Mouse (Mus musculus) thymus, adult 2 months (tissue): Measurements from ENCODE around the gene Cpsf7. TPM values are rescaled to one million over a fixed set of nuclear protein-coding genes. Genes with fewer than 3 reads are reported as not detected.

Experiments used
- DNase-seq: peaks from one replicate; pipeline ENCODE4 v3.0.0; 2021
- H3K27ac ChIP-seq: fragments of 200-500 bp; 2 replicates; pipeline ENCODE4 v1.5.1; 2012; ENCODE audit warnings: low read length, control low read depth; ENCODE audit not compliant: control insufficient read depth, insufficient read depth
- H3K27me3 ChIP-seq: fragments of 200-500 bp; 2 replicates; pipeline ENCODE4 v1.6.1; 2012; ENCODE audit warnings: mild to moderate bottlenecking, low read length, moderate library complexity, mixed read lengths; ENCODE audit not compliant: control insufficient read depth, insufficient read depth
- H3K36me3 ChIP-seq: fragments of 200-500 bp; 2 replicates; pipeline ENCODE4 v1.6.1; 2012; ENCODE audit warnings: mild to moderate bottlenecking, low read length, moderate library complexity; ENCODE audit not compliant: control insufficient read depth, insufficient read depth
- H3K4me1 ChIP-seq: fragments of 200-500 bp; replicated peaks from 2 replicates; pipeline ENCODE4 v1.6.1; 2012; ENCODE audit warnings: low read length; ENCODE audit not compliant: control insufficient read depth, insufficient read depth
- H3K4me3 ChIP-seq: fragments of 200-500 bp; 2 replicates; pipeline ENCODE4 v1.5.1; 2012; ENCODE audit warnings: mild to moderate bottlenecking, low read length, control low read depth, moderate library complexity; ENCODE audit not compliant: control insufficient read depth, insufficient read depth
- CTCF ChIP-seq: fragments of 200-500 bp; IDR thresholded peaks from 2 replicates; pipeline ENCODE4 v1.5.1; 2012; ENCODE audit warnings: mild to moderate bottlenecking, control low read depth, low read length, moderate library complexity, borderline replicate concordance; ENCODE audit not compliant: control insufficient read depth, poor library complexity, insufficient read depth; ENCODE audit errors: extremely low read depth
- POLR2A ChIP-seq: fragments of 200-500 bp; IDR thresholded peaks from 2 replicates; pipeline ENCODE4 v1.6.1; 2012; ENCODE audit warnings: mild to moderate bottlenecking, low read length, control low read depth, moderate library complexity; ENCODE audit not compliant: control insufficient read depth, poor library complexity, insufficient read depth; ENCODE audit errors: extremely low read depth
- WGBS: fragments of 180-500 bp; shearing (Covaris S2); methylation state at CpG from one replicate; pipeline ENCODE4 v1.1.7; 2018; 5-methylcytosine and 5-hydroxymethylcytosine counted together
- polyA plus RNA-seq: library from polyadenylated mRNA; depleted of rRNA; stranded (reverse); fragments of >200 nt; gene quantifications from 2 replicates; pipeline ENCODE4 v1.2.3, GENCODE M21; 2012; rRNA removed

The Cpsf7 gene
- polyA plus RNA-seq: 106 and 113 TPM in 2 replicates

GRCm38 (mm10) chr19:10525106-10525901 lies at the start of gene Cpsf7:
Cpsf7 (plus strand) TSS chr19:10525266.
- no peaks in the 10 kb centered on the region; the same call in 1 of the 2 replicates for H3K4me1 ChIP-seq
- peak; percentile 39; the same call in 1 of the 2 replicates for TF ChIP-seq CTCF
- TF ChIP-seq POLR2A: 0 out of 2 replicates have a peak, but pooled peaks have one; percentile 58
- peak; percentile 87 for DNase-seq
- peak within 1 kb of the TSS; percentile 79 for H3K27ac ChIP-seq
- under 1% methylated on average over 93 of the region's 93 CpGs for WGBS
- H3K4me3 ChIP-seq: peak within 1 kb of the TSS; percentile 96
- H3K36me3 ChIP-seq: peaks cover 5% of the 10 kb centered on the region
- H3K27me3 ChIP-seq: no peaks in the 10 kb centered on the region

GRCm38 (mm10) chr19:10479541-10479940 lies 45.5 kb upstream of the Cpsf7 start:
- Histone ChIP-seq H3K36me3 (no peaks in the 10 kb centered on the region), H3K4me1 (no peaks in the 10 kb centered on the region), H3K27me3 (no peaks in the 10 kb centered on the region), H3K27ac (no peak overlapping the region), H3K4me3 (no peak overlapping the region)
- DNase-seq: no peak
- TF ChIP-seq POLR2A (no peak), CTCF (no peak)
- WGBS: 56% methylated on average over 4 of the region's 4 CpGs

- Histone ChIP-seq H3K27ac (no peak within 1 kb of the TSS), H3K36me3 (no peaks in the 10 kb centered on the region), H3K27me3 (no peaks in the 10 kb centered on the region), H3K4me3 (no peak within 1 kb of the TSS), H3K4me1 (no peaks in the 10 kb centered on the region)
- WGBS: 62% methylated on average over 6 of the region's 6 CpGs
- no peak for TF ChIP-seq CTCF
- no peak for TF ChIP-seq POLR2A
- no peak for DNase-seq
Observed at GRCm38 (mm10) chr19:10482703-10483102, 42.4 kb upstream of the Cpsf7 start, which contains the start of gene Ppp1r32. Ppp1r32 (minus strand) TSS chr19:10482928.

GRCm38 (mm10) chr19:10486264-10486738 lies 38.8 kb upstream of the Cpsf7 start:
- TF ChIP-seq CTCF (peak; percentile 58; the same call in 1 of the 2 replicates), POLR2A (no peak)
- H3K4me3 ChIP-seq: no peak overlapping the region
- H3K36me3 ChIP-seq: no peaks in the 10 kb centered on the region
- no peaks in the 10 kb centered on the region for H3K4me1 ChIP-seq
- DNase-seq: peak; percentile 46
- no peak overlapping the region for H3K27ac ChIP-seq
- 31% methylated on average over 9 of the region's 9 CpGs for WGBS
- no peaks in the 10 kb centered on the region for H3K27me3 ChIP-seq

- Histone ChIP-seq H3K4me1 (no peaks in the 10 kb centered on the region), H3K27me3 (no peaks in the 10 kb centered on the region), H3K36me3 (peaks cover 10% of the 10 kb centered on the region), H3K27ac (no peak overlapping the region), H3K4me3 (no peak overlapping the region)
- no peak for TF ChIP-seq POLR2A
- no peak for TF ChIP-seq CTCF
- whole genome bisulfite sequencing: 97% methylated on average over 1 of the region's 1 CpGs
- DNase-seq: no peak
Observed at GRCm38 (mm10) chr19:10495670-10496069, 29.4 kb upstream of the Cpsf7 start.

- WGBS: 92% methylated on average over 2 of the region's 2 CpGs
- H3K4me1 ChIP-seq: no peaks in the 10 kb centered on the region
- H3K36me3 ChIP-seq: peaks cover 23% of the 10 kb centered on the region
Observed at GRCm38 (mm10) chr19:10496976-10497375, 28.1 kb upstream of the Cpsf7 start.

More at GRCm38 (mm10) chr19:10496976-10497375, 28.1 kb upstream of the Cpsf7 start:
- Histone ChIP-seq H3K4me3 (no peak overlapping the region), H3K27ac (no peak overlapping the region), H3K27me3 (no peaks in the 10 kb centered on the region)
- no peak for TF ChIP-seq POLR2A
- no peak for TF ChIP-seq CTCF
- no peak for DNase-seq
